Mouse (Mus musculus): ENCODE measurements around the gene Pdzrn3.

GRCm38 (mm10) chr6:101411064-101411463 is 33.4 kb upstream of the Pdzrn3 start:
- no peak for TF ChIP-seq HCFC1 (IDR thresholded peaks at IDR 0.05; ENCODE audit: low read depth, low read length)
- no peak for TF ChIP-seq MEF2A (IDR thresholded peaks at IDR 0.05; ENCODE audit: extremely low read depth, insufficient replicate concordance, low read depth, low read length, poor library complexity, severe bottlenecking)
- TF ChIP-seq CTCF (IDR thresholded peaks at IDR 0.05 in 2 of 3, conservative IDR thresholded peaks at IDR 0.05 in 1 of 3; ENCODE audit: control insufficient read depth in 1 of 3, insufficient read depth in 1 of 3, low read depth in 2 of 3, low read length in 3 of 3, poor library complexity in 1 of 3, severe bottlenecking in 1 of 3) = no peak
- TF ChIP-seq EP300 (IDR thresholded peaks at IDR 0.05; ENCODE audit: low read depth in 1 of 2, low read length in 2 of 2) = no peak
